Mouse (Mus musculus): ENCODE measurements around the gene Islr2. TPM values are rescaled to one million over a fixed set of nuclear protein-coding genes. Genes with fewer than 3 reads are reported as not detected.
"Not testable (repeated sequence)": the region's sequence is repeated elsewhere in the genome, so short reads cannot be mapped to it uniquely, and the experiment has no call there.

Gene Islr2
- 1 to 10 TPM in 1 of 4 experiments, under 1 TPM in 3; 0.53 to 2.5 (median 0.73) TPM for total RNA-seq (2022)

DNA sequence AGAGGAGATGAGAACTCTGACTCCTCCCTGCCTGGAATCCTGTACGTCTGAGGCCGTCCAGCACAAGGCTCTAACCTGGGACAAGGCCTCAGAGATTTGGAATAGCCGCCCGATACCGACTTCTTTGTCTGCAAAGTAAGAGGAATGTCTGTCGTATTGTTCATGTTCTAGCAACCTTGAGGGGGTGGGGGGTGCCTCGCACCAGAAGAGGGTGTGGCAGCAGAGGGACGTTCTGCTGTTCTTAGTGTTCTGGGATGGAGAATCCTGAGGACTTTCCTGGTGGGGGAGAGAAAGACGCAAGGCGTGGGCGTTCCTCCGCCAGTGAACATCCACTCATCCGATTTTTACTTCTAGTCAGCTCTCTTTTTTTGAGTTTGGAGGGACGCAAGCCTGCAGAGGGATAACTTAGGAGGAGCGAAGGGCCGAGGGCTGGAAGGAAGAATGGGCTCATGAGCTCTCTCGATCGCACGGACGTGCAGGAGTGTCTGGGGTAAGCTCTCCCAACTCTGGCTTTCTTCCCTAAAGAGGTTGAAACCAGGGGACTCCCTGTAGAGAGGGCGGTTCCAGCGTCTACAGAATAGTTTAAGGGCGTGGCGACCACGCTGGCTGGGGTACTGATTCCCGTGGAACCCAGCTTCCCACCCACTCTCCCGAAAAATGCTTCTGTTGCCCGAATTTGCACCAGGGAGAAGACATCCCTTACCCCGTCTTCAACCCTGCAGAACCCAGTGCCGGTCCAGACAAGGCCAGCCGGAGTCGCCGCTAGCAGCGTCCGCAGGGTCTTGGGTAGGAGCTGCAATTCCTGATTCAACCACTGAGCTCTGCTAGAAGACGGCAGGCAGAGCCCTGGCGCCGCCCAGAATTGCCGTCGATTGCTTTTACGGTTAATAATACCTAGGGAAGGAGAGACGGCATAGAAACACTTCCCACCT is at the start of gene Islr2, which contains the start of gene Islr:
Gene Islr2, minus strand, starts transcription at position 804 of the 932 bp plus-strand sequence.
Gene Islr, minus strand, starts transcription at position 791 of the 932 bp plus-strand sequence.
- peak; percentile 66 for DNase-seq (ENCODE audit: low spot score)

GRCm38 (mm10) chr9:58253805-58254122 is 49.6 kb upstream of the Islr2 start:
- DNase-seq (ENCODE audit: low spot score), result not testable (repeated sequence)

DNA sequence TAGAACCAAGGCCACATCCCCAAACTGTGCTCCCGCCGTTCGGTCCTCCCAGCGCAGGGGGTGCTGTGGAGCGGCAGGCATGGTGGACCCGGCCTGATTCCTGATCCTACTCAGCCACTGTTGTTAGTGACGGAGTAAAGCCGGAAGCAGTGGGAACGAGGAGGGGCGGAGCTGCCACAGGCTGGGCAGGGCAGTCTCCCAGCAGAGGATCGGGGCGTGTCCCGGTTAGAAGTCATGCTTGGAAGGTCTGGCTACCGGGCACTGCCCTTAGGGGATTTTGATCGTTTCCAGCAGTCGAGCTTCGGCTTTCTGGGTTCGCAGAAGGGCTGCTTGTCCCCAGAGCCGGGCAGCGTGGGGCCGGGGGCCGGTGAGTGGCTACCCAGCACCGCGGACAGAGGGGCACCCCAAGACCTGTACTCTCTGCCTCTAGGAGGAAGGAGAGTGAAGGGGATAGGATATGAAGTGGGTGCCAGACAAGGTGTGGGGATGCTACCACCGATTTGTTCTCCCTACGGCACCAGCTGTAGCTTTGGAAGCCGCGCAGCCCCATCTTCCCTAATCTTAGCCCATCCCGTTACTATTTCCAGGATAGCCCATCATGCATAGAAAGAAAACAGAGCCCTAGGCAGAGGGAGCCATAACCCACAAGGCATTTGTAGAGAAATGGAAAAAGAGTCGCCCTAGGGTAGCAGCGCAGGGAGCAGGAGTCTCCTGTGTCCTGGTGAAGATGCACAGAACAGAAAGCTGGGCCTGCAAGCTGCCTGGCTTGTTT is 49.1 kb upstream of the Islr2 start, which contains the start of gene Stoml1:
Gene Stoml1, plus strand, starts transcription at position 132 of the 772 bp plus-strand sequence.
- peak; percentile 98 for DNase-seq (ENCODE audit: low spot score)

DNA sequence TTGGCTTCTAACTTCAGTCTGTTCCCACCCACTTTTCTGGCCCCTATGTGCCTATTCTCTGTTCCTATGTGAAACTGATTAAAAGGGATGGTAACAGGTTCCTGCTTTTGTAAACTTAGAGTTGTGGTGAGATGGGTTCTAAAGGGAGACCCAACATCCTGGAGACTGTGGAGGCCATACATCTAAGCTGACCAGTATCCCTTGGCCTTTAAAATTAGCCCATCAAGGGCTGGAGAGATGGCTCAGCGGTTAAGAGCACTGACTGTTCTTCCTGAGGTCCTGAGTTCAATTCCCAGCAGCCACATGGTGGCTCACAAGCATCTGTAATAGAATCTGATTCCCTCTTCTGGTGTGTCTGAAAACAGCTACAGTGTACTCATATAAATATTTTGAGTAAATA is 46.6 kb upstream of the Islr2 start:
- DNase-seq (ENCODE audit: low spot score), result not testable (repeated sequence)

DNA sequence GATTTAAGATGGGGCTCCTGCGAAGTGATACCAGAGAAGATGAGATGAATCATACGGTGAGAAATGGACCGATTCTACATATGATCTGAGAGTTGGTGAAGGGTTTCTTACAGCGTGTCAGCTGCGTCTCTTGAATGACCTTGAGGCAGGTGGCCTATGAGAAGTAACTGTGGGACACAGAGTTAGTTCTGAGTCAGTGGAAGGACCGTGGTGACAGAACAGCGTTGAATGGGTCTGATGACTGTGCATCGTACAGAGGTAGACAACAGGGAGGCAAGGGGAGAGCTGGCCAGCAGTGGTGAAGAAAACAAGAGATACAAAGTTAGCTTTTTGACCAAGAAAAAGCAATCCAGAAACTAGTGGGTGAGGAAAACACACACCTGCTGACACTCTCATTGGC is 46.2 kb upstream of the Islr2 start:
- DNase-seq (ENCODE audit: low spot score), result no peak

GRCm38 (mm10) chr9:58249592-58250192 is 45.6 kb upstream of the Islr2 start, which contains the start of gene Pml:
Gene Pml (minus strand): TSS chr9:58249786.
- peak; percentile 87 for DNase-seq (ENCODE audit: low spot score)

DNA sequence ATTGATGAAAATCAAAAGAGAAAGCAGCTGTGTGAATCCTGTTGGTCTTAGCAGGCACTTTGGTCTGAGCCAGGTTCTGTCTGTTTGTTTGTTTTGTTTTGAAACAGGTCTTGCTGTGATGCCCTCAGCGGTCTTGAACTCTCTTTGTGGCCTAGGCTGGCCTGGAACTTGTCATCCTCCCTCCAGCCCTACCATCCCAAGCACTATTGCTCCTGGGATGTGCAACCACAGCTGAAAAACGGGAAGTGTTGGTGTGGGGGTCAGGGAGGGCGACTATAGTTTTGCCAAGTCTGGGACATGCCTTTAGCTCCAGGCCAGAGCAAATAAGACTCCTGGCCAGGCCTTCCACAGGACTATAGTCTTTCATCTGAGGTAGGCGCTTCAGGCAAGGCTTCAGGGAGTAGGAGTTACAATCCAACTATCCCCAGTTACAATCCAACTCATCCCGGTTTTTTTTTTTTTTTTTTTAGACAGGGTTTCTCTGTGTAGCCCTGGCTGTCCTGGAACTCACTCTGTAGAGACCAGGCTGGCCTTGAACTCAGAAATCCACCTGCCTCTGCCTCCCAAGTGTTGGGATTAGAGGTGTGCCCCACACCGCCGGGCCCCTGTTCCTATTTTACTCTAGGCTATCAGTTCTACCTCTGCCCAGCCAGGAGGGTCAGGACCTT is 44.8 kb upstream of the Islr2 start:
- no peak for DNase-seq (ENCODE audit: low spot score)

DNA sequence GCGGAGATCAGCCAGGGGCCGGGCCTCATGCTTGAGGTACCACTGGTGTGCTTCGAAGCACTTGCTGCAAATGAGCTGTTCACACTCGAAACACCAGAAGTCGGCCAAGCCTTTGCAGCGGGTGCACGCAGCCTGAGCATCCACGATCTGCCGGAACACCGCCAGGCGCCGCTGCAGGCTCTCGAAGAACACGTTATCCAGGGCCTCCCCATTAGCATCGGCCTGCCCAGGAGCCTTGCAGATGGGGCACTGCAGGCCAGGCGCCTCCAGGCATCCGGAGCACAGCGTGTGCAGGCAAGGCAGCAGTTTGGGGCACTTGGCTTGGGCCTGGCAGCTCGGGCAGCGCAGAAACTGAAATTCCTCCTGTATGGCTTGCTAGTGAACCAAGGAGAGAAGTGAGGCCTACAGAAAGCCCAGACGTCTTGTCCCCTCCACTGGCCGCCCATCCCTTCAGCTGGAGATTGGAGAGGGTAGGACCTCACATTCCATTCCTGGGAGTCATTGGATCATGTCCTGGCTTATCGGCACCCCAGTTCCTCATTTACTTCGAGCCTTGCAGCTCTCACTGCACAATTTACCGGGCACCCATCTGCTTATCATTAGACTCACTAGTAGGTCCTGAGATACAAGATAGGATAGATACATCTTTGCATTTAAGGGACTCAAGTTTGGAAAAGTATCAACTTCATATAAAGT is 43.1 kb upstream of the Islr2 start:
- DNase-seq (ENCODE audit: low spot score), result peak; percentile 77

DNA sequence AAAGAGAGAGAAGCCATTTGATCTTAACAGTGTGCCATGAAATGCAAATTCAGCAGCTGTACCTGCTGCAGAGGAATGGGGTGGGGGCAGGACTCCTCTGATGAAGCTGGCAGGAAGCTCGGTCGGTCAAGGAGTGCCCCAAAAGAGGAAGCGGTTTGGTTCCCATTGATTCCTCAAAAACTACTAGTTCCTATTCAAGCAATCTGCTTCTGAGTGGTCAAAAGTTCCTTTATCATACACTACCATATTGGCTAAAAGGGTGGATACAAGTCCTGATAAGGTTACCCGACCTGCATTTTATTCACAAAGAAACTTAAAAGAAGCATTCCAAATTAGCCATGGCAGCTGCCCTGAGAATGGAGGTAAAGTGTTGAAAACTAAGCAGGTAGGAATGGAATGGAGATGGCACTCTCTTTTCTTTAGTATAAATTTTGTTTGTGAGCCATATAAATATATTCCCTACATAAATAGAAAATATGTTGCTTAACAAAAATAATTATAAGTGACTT is 42.0 kb upstream of the Islr2 start:
- DNase-seq (ENCODE audit: low spot score), result no peak

DNA sequence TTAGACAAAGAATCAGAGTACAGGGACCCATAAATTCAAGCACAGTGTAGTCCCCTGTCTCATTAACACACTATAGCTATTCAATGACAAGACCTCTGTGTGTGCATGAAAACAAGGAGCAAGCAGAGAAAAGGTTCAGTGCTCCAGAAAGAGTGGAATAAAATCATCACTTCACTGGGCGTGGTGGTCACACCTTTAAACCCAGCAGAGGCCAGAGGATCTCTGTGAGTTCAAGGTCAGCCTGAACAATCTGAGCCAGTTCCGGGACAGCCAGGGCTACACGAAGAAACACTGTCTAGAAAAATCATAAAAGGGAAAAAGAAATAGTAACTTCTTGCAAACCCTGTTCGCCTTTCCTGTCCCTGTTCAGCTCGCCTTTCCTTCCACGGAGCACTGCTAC is 39.6 kb upstream of the Islr2 start:
- DNase-seq (ENCODE audit: low spot score), result no peak

DNA sequence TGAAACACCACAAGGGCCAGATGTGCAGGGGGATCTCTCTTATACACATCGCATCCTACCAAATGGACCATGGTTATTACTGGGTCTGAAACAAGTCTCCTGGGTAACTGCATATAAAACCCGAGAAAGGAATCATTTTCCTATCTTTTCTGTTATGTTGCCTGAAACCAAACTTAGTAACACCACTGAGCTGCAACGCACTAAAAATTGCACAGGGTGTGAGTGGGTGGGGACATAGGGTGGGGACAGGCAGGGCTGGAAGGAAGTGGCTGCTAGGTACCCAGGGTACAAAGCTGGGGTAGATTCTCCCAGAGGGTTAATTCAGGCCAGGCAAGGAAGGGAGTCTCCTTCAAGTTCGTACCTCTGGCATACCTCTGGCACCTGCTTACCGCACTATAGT is 38.6 kb upstream of the Islr2 start:
- no peak for DNase-seq (ENCODE audit: low spot score)

- no peak for DNase-seq (ENCODE audit: low spot score)
Observed at GRCm38 (mm10) chr9:58241780-58242485, 37.8 kb upstream of the Islr2 start.

GRCm38 (mm10) chr9:58234502-58235015 is 30.4 kb upstream of the Islr2 start:
- no peak for DNase-seq (ENCODE audit: low spot score)

- peak; percentile 46 for DNase-seq (ENCODE audit: low spot score)
Observed at GRCm38 (mm10) chr9:58232374-58232773, 28.3 kb upstream of the Islr2 start.

- no peak for DNase-seq (ENCODE audit: low spot score)
Observed at GRCm38 (mm10) chr9:58231746-58232145, 27.6 kb upstream of the Islr2 start.

DNA sequence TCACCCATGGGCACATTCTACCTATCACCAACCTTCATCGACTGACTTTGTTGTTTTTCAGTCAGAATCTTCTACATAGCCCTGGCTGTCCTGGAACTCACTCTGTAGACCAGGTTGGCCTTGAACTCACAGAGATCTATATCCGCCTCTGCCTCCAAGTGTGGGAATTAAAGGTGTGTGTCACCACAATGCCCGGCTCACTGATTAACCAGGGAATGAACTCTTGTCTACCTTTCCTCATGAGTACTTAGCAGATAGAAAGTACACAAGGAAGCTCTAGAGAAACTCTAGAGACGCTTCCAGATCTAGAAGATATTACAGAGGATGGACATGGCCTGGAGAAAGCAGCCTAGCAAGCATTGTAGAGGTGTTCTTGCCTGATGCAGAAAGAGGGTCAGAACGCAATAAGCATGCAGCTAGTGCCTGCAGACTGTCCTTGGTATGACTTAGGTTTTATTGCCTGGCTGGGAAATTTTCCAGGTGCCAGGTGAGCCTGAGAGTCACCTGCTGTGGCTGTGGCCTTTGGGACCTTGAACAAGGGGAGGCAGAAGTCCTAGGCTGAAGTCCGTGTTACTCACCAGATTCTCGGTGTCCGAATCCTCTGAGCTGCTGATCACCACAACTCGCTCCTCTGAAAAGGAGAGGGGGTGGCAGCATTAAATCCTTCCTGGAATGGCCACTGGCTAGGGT is 24.8 kb upstream of the Islr2 start:
- no peak for DNase-seq (ENCODE audit: low spot score)

- peak; percentile 52 for DNase-seq (ENCODE audit: low spot score)
Observed at GRCm38 (mm10) chr9:58225915-58226913, 22.1 kb upstream of the Islr2 start.

GRCm38 (mm10) chr9:58224356-58224755 is 20.2 kb upstream of the Islr2 start:
- DNase-seq (ENCODE audit: low spot score), result no peak

All from heart, adult 8-10 months (tissue).